Mouse (Mus musculus) kidney, postnatal 14 days (tissue): ENCODE data around the gene Gng11.

Experiments
- DNase-seq: peaks from one replicate; pipeline ENCODE4 v3.0.0; 2022; ENCODE audit warnings: mixed read lengths

The Gng11 gene

DNA sequence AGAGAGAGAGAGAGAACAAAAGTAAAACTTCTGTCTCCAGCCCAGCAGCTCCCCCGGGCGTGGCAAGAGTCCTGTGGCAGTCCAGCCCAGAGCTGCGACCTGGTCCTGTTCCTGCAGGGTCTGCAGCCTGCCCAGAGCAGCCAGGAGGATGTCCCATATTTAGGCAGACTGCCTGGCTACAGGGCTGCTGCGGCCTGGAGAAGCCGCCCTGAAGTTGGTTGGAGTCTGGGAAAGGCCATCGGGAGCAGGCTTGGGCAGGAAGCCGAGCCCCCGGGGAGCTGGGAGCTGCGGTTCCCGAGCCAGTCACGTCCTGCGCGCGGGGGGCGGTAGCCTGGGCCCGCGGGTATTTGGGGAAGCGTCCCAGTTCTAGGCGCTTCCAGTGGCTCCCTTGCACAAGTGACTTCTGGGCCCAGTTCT lies at the start of gene Gng11:
TSS of gene Gng11 (plus strand) at position 15 of the 417 bp plus-strand sequence.
- peak; percentile 87 for DNase-seq

GRCm38 (mm10) chr6:3954969-3955368 lies 48.7 kb upstream of the Gng11 start:
- no peak for DNase-seq

GRCm38 (mm10) chr6:3967676-3968626 lies 35.8 kb upstream of the Gng11 start:
- DNase-seq, result peak; percentile 27

- no peak for DNase-seq
These were observed 30.0 kb upstream of the Gng11 start for GRCm38 (mm10) chr6:3973679-3974078.

DNA sequence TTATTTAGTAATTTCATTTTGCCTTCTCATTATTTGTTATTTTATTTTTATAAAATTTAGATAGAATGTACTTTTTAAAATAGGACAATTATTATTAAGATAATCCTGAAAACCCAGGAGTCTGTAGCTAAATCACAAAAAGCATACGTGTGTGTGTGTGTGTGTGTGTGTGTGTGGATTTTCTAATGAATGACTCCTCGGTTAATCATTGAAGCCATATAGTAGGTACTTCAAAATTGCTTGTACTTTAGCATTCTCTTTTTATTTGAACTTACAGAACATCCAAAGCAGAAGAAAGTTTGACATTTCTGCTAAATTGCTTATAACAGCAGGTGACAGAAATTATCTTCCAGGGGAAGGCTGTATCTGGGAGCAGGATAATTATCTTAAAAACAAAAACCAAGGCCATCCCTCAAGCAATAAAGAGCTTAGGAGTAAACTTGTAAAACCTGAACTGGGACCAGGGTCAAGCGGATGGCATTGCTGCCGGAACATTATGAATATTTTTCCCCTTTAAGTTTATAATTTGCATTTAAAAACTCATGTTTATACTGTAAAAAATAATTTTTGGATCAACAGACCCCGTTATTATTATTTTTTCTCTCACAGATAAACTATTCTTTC lies 20.9 kb upstream of the Gng11 start:
- no peak for DNase-seq

DNA sequence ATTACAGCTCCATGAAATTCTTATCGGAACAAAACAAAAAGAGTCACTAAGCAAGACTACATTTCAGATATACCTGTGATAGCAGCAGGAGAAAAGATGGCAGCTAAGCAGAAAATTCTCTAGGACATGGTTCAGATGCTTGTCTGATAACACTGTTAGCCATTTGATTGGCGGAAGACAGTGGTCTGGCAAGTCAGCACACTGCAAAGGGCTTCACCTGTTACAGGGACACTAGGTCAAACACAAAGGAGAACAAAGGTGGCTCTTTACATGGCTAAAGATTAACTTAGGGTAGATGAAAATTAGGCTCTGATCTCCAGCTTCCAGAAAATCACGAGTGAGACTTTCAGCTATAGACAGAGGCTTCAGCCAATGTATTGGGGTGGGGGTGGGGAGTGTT lies 15.0 kb upstream of the Gng11 start, which contains the start of gene Tfpi2:
TSS of gene Tfpi2 (minus strand) at position 170 of the 400 bp plus-strand sequence.
- peak; percentile 46 for DNase-seq

DNA sequence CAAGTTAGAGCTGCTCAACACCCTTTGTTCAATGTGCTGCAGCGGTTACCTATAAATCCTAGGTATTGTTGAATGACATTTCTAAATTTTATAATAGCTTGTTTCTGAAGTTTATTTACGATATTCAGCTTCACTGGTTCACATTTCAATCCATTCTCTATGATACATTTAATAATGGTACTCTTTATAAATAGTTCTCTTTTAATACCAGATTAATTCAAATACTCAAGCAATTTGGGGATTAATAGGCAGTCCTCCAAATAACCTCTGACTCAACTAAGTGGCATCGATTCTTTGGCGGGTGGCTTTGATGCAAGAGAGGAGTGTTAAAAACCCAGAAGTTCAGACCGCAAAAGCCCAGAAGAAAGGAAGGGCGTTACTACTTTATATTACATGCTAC lies 10.2 kb upstream of the Gng11 start, which contains the start of gene Gngt1:
TSS of gene Gngt1 (plus strand) at position 301 of the 400 bp plus-strand sequence.
- DNase-seq, result no peak

GRCm38 (mm10) chr6:3998089-3998488 lies 5.6 kb upstream of the Gng11 start:
- DNase-seq, result no peak

DNA sequence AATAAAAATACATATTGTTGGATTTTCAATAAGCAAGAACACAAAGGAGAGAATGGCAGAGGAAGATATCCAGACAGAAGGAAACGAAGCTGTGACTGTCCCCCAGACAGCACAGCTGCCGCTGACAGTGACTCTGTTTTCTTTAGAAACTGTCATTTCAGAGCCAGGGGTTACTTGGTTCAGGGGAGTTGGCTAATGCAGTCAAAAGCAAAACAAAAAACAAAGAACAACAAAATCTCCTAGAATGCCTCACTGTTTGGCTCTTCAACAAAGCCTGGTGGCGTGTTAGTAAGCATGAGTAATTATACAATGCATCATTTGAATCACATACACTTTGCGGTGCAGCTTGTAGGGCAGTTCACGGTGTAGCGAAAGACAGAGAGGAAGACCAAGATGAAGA lies 4.4 kb upstream of the Gng11 start:
- peak; percentile 30 for DNase-seq

DNA sequence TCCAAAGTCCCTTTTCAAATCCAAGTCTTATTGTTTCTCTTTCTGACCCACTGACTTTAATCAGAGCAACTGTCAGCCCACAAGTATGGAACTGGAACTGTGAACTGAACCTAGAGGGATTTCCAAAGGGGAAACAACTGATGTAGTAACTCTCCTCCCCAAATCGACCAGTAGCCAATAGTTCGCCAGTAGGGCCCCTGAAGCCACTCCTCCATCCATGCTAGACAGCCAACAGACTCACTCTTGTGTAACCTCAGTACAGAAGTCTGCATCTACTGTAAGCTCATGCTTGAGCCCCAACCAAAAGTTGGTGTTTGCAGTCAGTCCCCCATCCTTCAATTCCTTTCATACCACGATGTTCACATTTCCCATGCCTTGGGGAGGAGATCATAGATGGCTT lies 3.0 kb upstream of the Gng11 start:
- no peak for DNase-seq

- DNase-seq, result peak; percentile 40
These were observed 259 bp upstream of the Gng11 start for GRCm38 (mm10) chr6:4003445-4003844.

DNA sequence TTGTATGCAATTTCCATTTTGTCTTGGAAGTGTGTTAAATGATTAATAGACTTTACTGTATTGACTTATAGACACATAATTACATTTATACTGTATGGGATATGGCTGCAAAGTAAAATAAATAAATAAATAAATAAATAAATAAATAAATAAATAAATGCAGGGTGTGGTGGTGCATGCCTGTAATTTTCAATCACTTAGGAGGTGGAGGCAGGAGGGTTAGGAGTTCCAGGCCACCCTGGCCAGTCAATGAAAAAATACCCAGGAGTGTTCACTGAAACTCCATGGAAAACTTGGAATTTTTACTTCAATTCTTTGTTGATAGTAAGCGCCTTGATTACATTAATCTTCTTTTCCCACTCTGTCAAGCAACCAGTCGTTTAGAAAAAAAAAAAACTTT lies 1.1 kb downstream of the Gng11 start:
- no peak for DNase-seq

- DNase-seq, result peak; percentile 12
These were observed 4.9 kb downstream of the Gng11 start for GRCm38 (mm10) chr6:4008501-4009040.

DNA sequence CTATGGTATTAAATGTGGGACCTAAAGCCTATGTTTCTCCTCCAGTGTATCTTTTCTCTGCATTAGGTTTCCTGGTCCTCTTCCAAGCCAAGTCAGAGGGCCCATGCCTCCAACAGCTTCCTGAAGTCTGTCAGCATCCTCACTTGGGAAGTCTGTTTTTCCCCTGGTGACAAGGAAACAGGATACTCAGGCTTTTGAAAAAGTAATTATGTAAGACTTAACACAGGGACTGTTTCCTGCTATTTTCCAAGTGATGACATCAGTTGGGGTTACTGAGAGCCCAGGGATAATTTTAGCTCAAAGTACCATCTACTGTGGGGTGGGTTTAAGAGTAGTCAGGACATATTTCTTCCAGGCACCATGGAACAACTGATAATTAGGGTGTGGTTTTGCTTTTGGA lies 5.8 kb downstream of the Gng11 start:
- peak; percentile 51 for DNase-seq

DNA sequence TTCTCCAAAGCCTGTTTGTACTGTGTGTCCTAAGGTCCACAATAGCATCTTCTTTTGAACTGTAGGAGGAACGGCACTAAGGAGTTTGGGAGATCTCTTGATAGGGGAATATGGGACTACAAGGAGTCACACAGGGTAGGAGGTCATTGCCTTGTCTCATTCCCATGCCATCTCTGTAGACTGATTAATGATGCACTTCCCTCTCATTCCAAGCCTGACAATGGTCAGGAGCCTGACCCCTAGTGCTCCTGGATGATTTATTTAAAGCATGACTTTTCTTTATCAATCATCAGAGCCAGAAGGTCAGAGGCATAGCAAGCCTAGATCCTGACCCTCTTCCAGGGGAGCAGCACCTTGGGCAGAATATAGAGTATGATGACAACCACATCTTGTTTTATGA lies 18.9 kb downstream of the Gng11 start:
- peak; percentile 18 for DNase-seq

GRCm38 (mm10) chr6:4026367-4026766 lies 22.7 kb downstream of the Gng11 start:
- DNase-seq, result no peak

- DNase-seq, result no peak
These were observed 27.3 kb downstream of the Gng11 start for GRCm38 (mm10) chr6:4030956-4031355.

DNA sequence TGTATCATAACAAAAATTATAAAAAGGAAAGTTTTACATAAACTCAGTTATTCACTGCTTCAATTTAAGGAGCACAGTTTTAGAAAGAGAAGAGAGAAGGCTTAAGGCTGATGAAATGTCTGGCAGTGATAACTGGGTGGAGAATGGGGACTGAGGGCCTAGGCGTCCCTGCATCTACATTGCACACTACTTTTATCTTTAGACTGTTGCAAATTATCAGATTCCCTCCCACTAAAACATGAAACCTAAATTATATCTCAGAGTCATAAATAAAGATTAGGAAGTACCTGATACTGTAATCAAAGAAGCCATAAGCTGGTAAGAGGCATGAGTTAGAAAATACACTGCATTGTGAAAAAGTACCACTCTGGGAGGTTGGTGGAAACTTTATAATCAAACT lies 38.1 kb downstream of the Gng11 start:
- DNase-seq, result no peak

GRCm38 (mm10) chr6:4047200-4047599 lies 43.5 kb downstream of the Gng11 start:
- no peak for DNase-seq

- no peak for DNase-seq
These were observed 49.1 kb downstream of the Gng11 start for GRCm38 (mm10) chr6:4052843-4053242.

- no peak for DNase-seq
These were observed 50.7 kb downstream of the Gng11 start for GRCm38 (mm10) chr6:4054387-4054786.
